Mouse (Mus musculus) liver, embryonic 14.5 days (tissue): ENCODE measurements at regions not wholly inside any gene's neighbourhood (a gene's known extent, or its start where the extent isn't known, plus 50 kb on each side); places are given as distances from the start of the nearest gene placed in this dataset.

Experiments used
- CTCF ChIP-seq: IDR thresholded peaks from 2 replicates; pipeline ENCODE4 v1.5.1; 2016; ENCODE audit warnings: antibody characterized with exemption, low read depth, control low read depth
- EP300 ChIP-seq: IDR thresholded peaks from 2 replicates; pipeline ENCODE4 v1.6.1; 2016; ENCODE audit warnings: antibody characterized with exemption, low read depth

DNA sequence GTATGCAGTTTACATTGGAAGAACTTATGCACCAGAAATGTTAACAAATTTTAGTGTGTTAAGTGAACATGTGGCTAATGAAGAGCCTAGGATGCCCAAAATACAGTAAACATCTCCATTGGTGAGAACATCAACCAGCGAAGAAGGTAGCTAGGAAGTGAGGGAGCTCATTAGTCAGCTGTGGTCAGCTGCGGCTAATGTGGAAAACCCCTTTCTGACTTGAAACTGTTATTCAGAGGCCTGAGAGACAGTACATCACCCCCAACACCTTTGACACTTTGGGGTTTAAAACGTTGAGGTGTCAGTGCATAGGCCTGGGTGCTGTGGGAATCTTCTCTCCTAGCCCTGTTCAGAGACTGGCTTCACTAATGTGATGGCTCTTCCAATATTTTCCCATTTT is 451.0 kb upstream of the Ptger4 start:
- TF ChIP-seq CTCF, result no peak
- no peak for TF ChIP-seq EP300
